Mouse (Mus musculus) heart, adult 2 months (tissue): ENCODE results near the gene Fstl3. TPM values are rescaled to one million over a fixed set of nuclear protein-coding genes. Genes with fewer than 3 reads are reported as not detected.

Source experiments
- DNase-seq, 2 experiments: peaks; one replicate each; pipeline ENCODE4 v3.0.0; 2021
- H3K27ac ChIP-seq: fragments of 200-600 bp; 2 replicates; pipeline ENCODE4 v1.8.1; 2022
- H3K27me3 ChIP-seq: fragments of 200-500 bp; 2 replicates; pipeline ENCODE4 v1.6.1; 2012; ENCODE audit warnings: mild to moderate bottlenecking, low read length, inconsistent platforms, mixed read lengths; ENCODE audit not compliant: control insufficient read depth, insufficient read depth
- H3K36me3 ChIP-seq: fragments of 200-500 bp; 2 replicates; pipeline ENCODE4 v1.6.1; 2012; ENCODE audit warnings: low read length, inconsistent platforms; ENCODE audit not compliant: control insufficient read depth, insufficient read depth
- H3K4me1 ChIP-seq: fragments of 200-500 bp; 2 replicates; pipeline ENCODE4 v1.6.1; 2011; ENCODE audit warnings: low read length; ENCODE audit not compliant: control insufficient read depth, insufficient read depth
- H3K4me3 ChIP-seq: fragments of 200-600 bp; 2 replicates; pipeline ENCODE4 v1.8.1; 2022
- H3K79me2 ChIP-seq: fragments of 200-500 bp; replicated peaks from 2 replicates; pipeline ENCODE4 v1.6.1; 2012; ENCODE audit warnings: mild to moderate bottlenecking, inconsistent platforms, low read length, moderate library complexity, mixed read lengths; ENCODE audit not compliant: control insufficient read depth, insufficient read depth
- H3K9ac ChIP-seq: fragments of 200-500 bp; 2 replicates; pipeline ENCODE4 v1.6.1; 2012; ENCODE audit warnings: low read depth, mild to moderate bottlenecking, control low read depth, inconsistent platforms, low read length, mixed read lengths
- CTCF ChIP-seq: fragments of 200-600 bp; IDR thresholded peaks from 2 replicates; pipeline ENCODE4 v1.8.1; 2022; ENCODE audit warnings: antibody characterized with exemption, mild to moderate bottlenecking, moderate library complexity
- EP300 ChIP-seq: fragments of 200-500 bp; IDR thresholded peaks from 2 replicates; pipeline ENCODE4 v1.6.1; 2011; ENCODE audit warnings: low read depth, low read length, control low read depth; ENCODE audit not compliant: insufficient read depth
- POLR2A ChIP-seq: fragments of 200-500 bp; IDR thresholded peaks from 2 replicates; pipeline ENCODE4 v1.6.1; 2011; ENCODE audit warnings: mild to moderate bottlenecking, low read depth, low read length, control low read depth; ENCODE audit not compliant: insufficient read depth
- WGBS: fragments of 180-500 bp; shearing (Covaris S2); methylation state at CpG from one replicate; pipeline ENCODE4 v1.1.7; 2018; 5-methylcytosine and 5-hydroxymethylcytosine counted together
- intact Hi-C: fragments of 180-260 bp; cut with DNase I; formaldehyde crosslinking; loops from one replicate; pipeline ENCODE4 v1.15.1; 2025
- polyA plus RNA-seq: library from polyadenylated mRNA; depleted of rRNA; stranded (reverse); fragments of >200 nt; gene quantifications from 2 replicates; pipeline ENCODE4 v1.2.3, GENCODE M21; 2012
- total RNA-seq, 2 experiments: library from RNA; stranded (reverse); gene quantifications; 2 replicates each; pipeline ENCODE4 v1.2.3; 2021

Gene Fstl3
- total and polyA plus RNA-seq, 3 experiments = 3.8 to 11.9 (median 4.7) TPM

- WGBS = 97% methylated on average over 3 of the region's 3 CpGs
- H3K4me3 ChIP-seq = peak overlapping the region; percentile 90; the same call in 1 of the 2 replicates
Observed at GRCm38 (mm10) chr10:79745411-79745810, 31.7 kb upstream of the Fstl3 start.

GRCm38 (mm10) chr10:79745898-79746773 is 30.9 kb upstream of the Fstl3 start, which contains the start of gene Polrmt:
Polrmt (minus strand) TSS chr10:79746581.
- TF ChIP-seq EP300 (no peak), POLR2A (peak; percentile 74), CTCF (peak; percentile 75)
- peak within 1 kb of the TSS; percentile 78 for H3K27ac ChIP-seq
- no peaks in the 10 kb centered on the region for H3K27me3 ChIP-seq
- peaks cover 6% of the 10 kb centered on the region for H3K4me1 ChIP-seq
- peak; percentile 92 to 97 for DNase-seq
- peak within 1 kb of the TSS; percentile 90 for H3K4me3 ChIP-seq
- no peaks in the 10 kb centered on the region for H3K36me3 ChIP-seq
- peak within 1 kb of the TSS; percentile 67 for H3K9ac ChIP-seq
- WGBS = under 1% methylated on average over 38 of the region's 38 CpGs
- H3K79me2 ChIP-seq = no peaks in the 10 kb centered on the region
- intact Hi-C loops = loop anchor here (2.0 kb wide), 1 partner anchor 21 kb away; the partner anchor contains the start of gene Rnf126

More at GRCm38 (mm10) chr10:79745411-79745810, 31.7 kb upstream of the Fstl3 start:
- Histone ChIP-seq H3K27me3 (no peaks in the 10 kb centered on the region), H3K4me1 (peaks cover 6% of the 10 kb centered on the region), H3K79me2 (no peaks in the 10 kb centered on the region), H3K9ac (no peak overlapping the region), H3K36me3 (no peaks in the 10 kb centered on the region), H3K27ac (no peak overlapping the region)
- TF ChIP-seq POLR2A (no peak), CTCF (no peak), EP300 (no peak)
- DNase-seq = no peak
- intact Hi-C loops = no loop called here

- Histone ChIP-seq H3K36me3 (no peaks in the 10 kb centered on the region), H3K4me1 (peaks cover 6% of the 10 kb centered on the region), H3K79me2 (no peaks in the 10 kb centered on the region), H3K27me3 (no peaks in the 10 kb centered on the region), H3K4me3 (peak overlapping the region; percentile 90), H3K27ac (peak overlapping the region; percentile 23; the same call in 1 of the 2 replicates), H3K9ac (0 out of 2 replicates have a peak overlapping the region, but pooled peaks have one; percentile 17)
- 21% methylated on average over 6 of the region's 6 CpGs for WGBS
- intact Hi-C loops = loop anchor here (2.0 kb wide), 1 partner anchor 20 kb away; the partner anchor contains the start of gene Rnf126
- no peak for TF ChIP-seq EP300
- TF ChIP-seq CTCF = no peak
- TF ChIP-seq POLR2A = no peak
- DNase-seq = no peak
Observed at GRCm38 (mm10) chr10:79746774-79747151, 30.3 kb upstream of the Fstl3 start.

- Histone ChIP-seq H3K36me3 (no peaks in the 10 kb centered on the region), H3K79me2 (no peaks in the 10 kb centered on the region), H3K4me1 (peaks cover 6% of the 10 kb centered on the region), H3K9ac (no peak overlapping the region), H3K27ac (no peak overlapping the region), H3K4me3 (no peak overlapping the region), H3K27me3 (no peaks in the 10 kb centered on the region)
- intact Hi-C loops = no loop called here
- 71% methylated on average over 6 of the region's 6 CpGs for whole genome bisulfite sequencing
- no peak for DNase-seq
- TF ChIP-seq CTCF (no peak), POLR2A (no peak)
Observed at GRCm38 (mm10) chr10:79748496-79748895, 28.6 kb upstream of the Fstl3 start.

GRCm38 (mm10) chr10:79754856-79755516 is 22.1 kb upstream of the Fstl3 start, which contains the start of gene Fgf22:
Fgf22 (plus strand) TSS chr10:79755076.
- Histone ChIP-seq H3K4me3 (peak within 1 kb of the TSS; percentile 16), H3K36me3 (no peaks in the 10 kb centered on the region), H3K9ac (peak within 1 kb of the TSS; percentile 50), H3K79me2 (no peaks in the 10 kb centered on the region), H3K27ac (no peak within 1 kb of the TSS), H3K4me1 (peaks cover 2% of the 10 kb centered on the region), H3K27me3 (no peaks in the 10 kb centered on the region)
- intact Hi-C loops = no loop called here
- no peak for TF ChIP-seq CTCF
- no peak for TF ChIP-seq EP300
- TF ChIP-seq POLR2A = no peak
- 4% methylated on average over 36 of the region's 36 CpGs for WGBS
- peak; percentile 60 to 66 for DNase-seq

- Histone ChIP-seq H3K79me2 (no peaks in the 10 kb centered on the region), H3K4me3 (no peak overlapping the region), H3K36me3 (no peaks in the 10 kb centered on the region), H3K27me3 (no peaks in the 10 kb centered on the region), H3K27ac (no peak overlapping the region), H3K9ac (no peak overlapping the region), H3K4me1 (peaks cover 2% of the 10 kb centered on the region)
- no peak for DNase-seq
- no peak for TF ChIP-seq CTCF
- no peak for TF ChIP-seq EP300
- no peak for TF ChIP-seq POLR2A
- intact Hi-C loops = no loop called here
- 87% methylated on average over 3 of the region's 3 CpGs for WGBS
Observed at GRCm38 (mm10) chr10:79755854-79756253, 21.2 kb upstream of the Fstl3 start.
